Mouse (Mus musculus): ENCODE measurements around the gene Rpl13a.

DNA sequence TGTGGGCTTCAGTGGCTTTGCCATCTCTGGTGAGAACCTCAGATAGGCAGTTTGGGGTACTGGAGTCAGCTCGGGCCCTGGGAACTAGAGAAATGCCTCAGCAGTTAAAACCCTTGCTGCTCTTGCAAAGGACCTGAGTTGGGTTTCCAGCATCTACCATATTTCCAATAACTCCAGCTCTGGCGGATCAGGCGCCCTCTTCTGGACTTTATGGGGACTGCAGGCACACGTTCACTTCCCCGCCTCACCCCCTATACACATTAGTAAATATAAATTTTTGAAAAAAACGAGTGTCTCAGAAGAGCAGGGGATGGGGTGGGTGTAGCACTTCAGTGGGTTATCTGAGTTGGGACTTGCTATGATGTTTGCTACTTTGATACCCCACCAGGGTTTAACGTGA, 44.4 kb upstream of the Rpl13a start:
- TF ChIP-seq CTCF (IDR thresholded peaks at IDR 0.05; ENCODE audit: low read depth, low read length) (0 out of 2 replicates have a peak, but pooled peaks have one; percentile 17), TAL1 (conservative IDR thresholded peaks at IDR 0.05; ENCODE audit: low read depth, low read length) (no peak), GATA1 (IDR thresholded peaks at IDR 0.05; ENCODE audit: borderline replicate concordance, low read length) (no peak), POLR2AphosphoS5 (IDR thresholded peaks at IDR 0.05; ENCODE audit: insufficient replicate concordance, low read depth, low read length) (no peak), GATA2 (IDR thresholded peaks at IDR 0.05; ENCODE audit: borderline replicate concordance, low read depth, low read length) (no peak)
